Mouse (Mus musculus): Measurements from ENCODE around the gene Wasf2.
A peak's percentile ranks its signal among the peaks of the same experiment; 100 is the strongest.
"Not testable (repeated sequence)": the region's sequence is repeated elsewhere in the genome, so short reads cannot be mapped to it uniquely, and the experiment has no call there.

The Wasf2 gene

GRCm38 (mm10) chr4:133129931-133130889 lies at the start of gene Wasf2:
TSS of gene Wasf2 (plus strand) at chr4:133130505.
- peak; percentile 94 for DNase-seq (ENCODE audit: low spot score)

GRCm38 (mm10) chr4:133080862-133081261 lies 49.4 kb upstream of the Wasf2 start:
- DNase-seq (ENCODE audit: low spot score): no peak

- no peak for DNase-seq (ENCODE audit: low spot score)
Measured at GRCm38 (mm10) chr4:133082216-133082773, 48.0 kb upstream of the Wasf2 start.

- DNase-seq (ENCODE audit: low spot score): peak; percentile 84
Measured at GRCm38 (mm10) chr4:133083991-133084861, 46.1 kb upstream of the Wasf2 start.

GRCm38 (mm10) chr4:133085011-133085782 lies 45.1 kb upstream of the Wasf2 start:
- peak; percentile 85 for DNase-seq (ENCODE audit: low spot score)

GRCm38 (mm10) chr4:133085783-133086342 lies 44.4 kb upstream of the Wasf2 start:
- no peak for DNase-seq (ENCODE audit: low spot score)

GRCm38 (mm10) chr4:133087177-133087714 lies 43.1 kb upstream of the Wasf2 start:
- DNase-seq (ENCODE audit: low spot score): no peak

- no peak for DNase-seq (ENCODE audit: low spot score)
Measured at GRCm38 (mm10) chr4:133087835-133088234, 42.5 kb upstream of the Wasf2 start.

- DNase-seq (ENCODE audit: low spot score): no peak
Measured at GRCm38 (mm10) chr4:133089319-133089718, 41.0 kb upstream of the Wasf2 start.

GRCm38 (mm10) chr4:133089802-133090201 lies 40.5 kb upstream of the Wasf2 start:
- no peak for DNase-seq (ENCODE audit: low spot score)

GRCm38 (mm10) chr4:133090276-133090719 lies 40.0 kb upstream of the Wasf2 start:
- no peak for DNase-seq (ENCODE audit: low spot score)

- DNase-seq (ENCODE audit: low spot score): peak; percentile 72
Measured at GRCm38 (mm10) chr4:133090720-133091458, 39.4 kb upstream of the Wasf2 start.

- DNase-seq (ENCODE audit: low spot score): no peak
Measured at GRCm38 (mm10) chr4:133091459-133091785, 38.9 kb upstream of the Wasf2 start.

GRCm38 (mm10) chr4:133092453-133092901 lies 37.8 kb upstream of the Wasf2 start:
- no peak for DNase-seq (ENCODE audit: low spot score)

- no peak for DNase-seq (ENCODE audit: low spot score)
Measured at GRCm38 (mm10) chr4:133093056-133093455, 37.2 kb upstream of the Wasf2 start.

GRCm38 (mm10) chr4:133093481-133094033 lies 36.7 kb upstream of the Wasf2 start:
- DNase-seq (ENCODE audit: low spot score): no peak

- no peak for DNase-seq (ENCODE audit: low spot score)
Measured at GRCm38 (mm10) chr4:133094255-133094654, 36.0 kb upstream of the Wasf2 start.

- peak; percentile 90 for DNase-seq (ENCODE audit: low spot score)
Measured at GRCm38 (mm10) chr4:133094936-133095733, 35.2 kb upstream of the Wasf2 start.

- DNase-seq (ENCODE audit: low spot score): not testable (repeated sequence)
Measured at GRCm38 (mm10) chr4:133095734-133096065, 34.6 kb upstream of the Wasf2 start.
